Mouse (Mus musculus): ENCODE measurements at regions not wholly inside any gene's neighbourhood (a gene's known extent, or its start where the extent isn't known, plus 50 kb on each side); places are given as distances from the start of the nearest gene placed in this dataset.

DNA sequence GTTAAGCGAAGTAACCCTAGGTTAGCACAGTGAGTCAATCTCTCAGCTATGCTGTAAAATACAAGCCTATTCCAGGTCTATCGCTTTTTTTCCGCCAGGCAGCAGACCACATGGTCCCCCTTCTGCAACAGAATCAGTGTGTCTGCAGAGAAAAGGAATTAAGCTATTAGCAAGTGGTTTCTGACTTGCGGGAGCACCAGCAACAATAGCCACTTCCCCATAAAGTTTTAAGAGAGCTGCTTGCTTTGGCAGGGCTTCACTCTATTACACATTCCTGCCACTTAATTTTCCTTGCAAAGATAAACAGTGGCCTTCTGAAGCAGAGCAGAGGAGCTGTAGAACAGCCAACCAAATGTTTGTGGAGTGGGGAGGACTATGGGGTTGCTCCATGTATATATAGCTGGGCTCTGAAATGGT lies 59.8 kb upstream of the Osmr start:
- intact Hi-C loops (cut with DNase I), result no loop called here
- no peak for DNase-seq

DNA sequence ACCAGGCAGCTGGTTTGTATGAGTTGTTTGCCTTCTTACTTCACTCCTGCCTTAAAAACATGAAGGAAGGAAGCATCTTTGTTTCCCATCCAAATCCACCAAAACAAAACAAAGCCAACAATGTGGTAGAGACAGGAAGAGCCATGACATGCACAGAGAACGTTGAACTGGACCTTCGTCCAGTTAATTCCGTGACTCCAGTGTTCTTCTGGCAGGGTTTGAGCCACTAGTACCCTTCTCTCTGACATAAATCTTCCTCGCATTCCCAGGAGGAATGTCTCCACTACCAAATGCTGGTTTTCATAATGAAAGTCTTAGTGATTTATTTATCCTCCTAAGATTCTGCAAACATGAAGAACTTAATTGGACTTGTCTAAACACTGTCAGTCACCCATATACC lies 66.7 kb upstream of the Osmr start:
- intact Hi-C loops (cut with DNase I), result no loop called here
- no peak for DNase-seq

- intact Hi-C loops (cut with DNase I), result no loop called here
- DNase-seq, result no peak
These were observed 74.5 kb upstream of the Osmr start for GRCm38 (mm10) chr15:6949236-6949635.

- intact Hi-C loops (cut with DNase I), result no loop called here
These were observed 74.9 kb upstream of the Osmr start for GRCm38 (mm10) chr15:6949686-6950085.

DNA sequence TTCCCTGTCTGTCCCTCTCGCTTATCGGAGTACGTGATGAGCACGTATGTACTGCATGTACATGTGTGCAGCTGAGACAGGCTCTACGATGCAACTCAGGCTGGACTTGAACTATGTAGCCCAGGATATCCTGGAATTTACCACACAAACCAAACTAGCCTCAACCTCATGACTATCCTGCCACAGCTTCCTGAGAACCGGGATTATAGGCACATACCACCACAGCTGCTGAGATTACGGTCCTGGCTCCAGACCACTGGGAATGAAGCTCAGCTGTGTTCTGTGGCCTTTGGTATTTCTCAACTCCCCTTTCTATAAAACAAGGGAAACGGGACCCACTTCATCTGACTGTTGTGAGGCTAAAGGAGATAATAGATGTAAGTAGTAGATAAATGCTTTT lies 75.7 kb upstream of the Osmr start:
- intact Hi-C loops (cut with DNase I), result no loop called here
- DNase-seq, result no peak

More at GRCm38 (mm10) chr15:6949686-6950085, 74.9 kb upstream of the Osmr start:
- no peak for DNase-seq

- no peak for DNase-seq
- intact Hi-C loops (cut with DNase I), result no loop called here
These were observed 78.8 kb upstream of the Osmr start for GRCm38 (mm10) chr15:6953556-6953955.

- DNase-seq, result no peak
- intact Hi-C loops (cut with DNase I), result no loop called here
These were observed 79.4 kb upstream of the Osmr start for GRCm38 (mm10) chr15:6953970-6954791.

GRCm38 (mm10) chr15:6959911-6960310 lies 85.1 kb upstream of the Osmr start:
- intact Hi-C loops (cut with DNase I), result loop anchor here (5.0 kb wide), 1 partner anchor 43 kb away; no protein-coding TSS in a partner anchor

GRCm38 (mm10) chr15:6960753-6961746 lies 86.3 kb upstream of the Osmr start:
- intact Hi-C loops (cut with DNase I), result loop anchor here (5.0 kb wide), 1 partner anchor 44 kb away; no protein-coding TSS in a partner anchor
- no peak for DNase-seq

More at GRCm38 (mm10) chr15:6959911-6960310, 85.1 kb upstream of the Osmr start:
- DNase-seq, result no peak

DNA sequence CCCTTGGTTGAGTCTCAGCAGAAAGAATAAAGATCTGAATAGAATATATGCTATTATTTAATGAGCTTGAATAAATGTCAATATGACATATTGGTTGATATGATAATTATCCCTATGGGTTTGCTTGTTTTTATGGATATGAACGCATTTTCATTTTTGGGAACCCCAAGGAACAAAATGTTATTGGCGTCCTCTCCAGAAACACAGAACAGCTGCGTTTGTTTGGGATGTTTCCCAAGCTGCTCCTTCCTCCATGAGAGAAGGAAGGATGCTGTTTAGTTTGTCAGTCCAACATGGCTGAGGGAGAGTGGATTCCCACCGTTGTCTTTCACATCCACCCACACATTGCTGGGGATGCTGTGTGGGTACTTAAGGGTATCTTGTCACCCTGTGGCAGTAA lies 89.9 kb upstream of the Osmr start:
- DNase-seq, result peak in 1 of 2 experiments; percentile 17
- intact Hi-C loops (cut with DNase I), result loop anchor here (5.0 kb wide), 1 partner anchor 47 kb away; no protein-coding TSS in a partner anchor

DNA sequence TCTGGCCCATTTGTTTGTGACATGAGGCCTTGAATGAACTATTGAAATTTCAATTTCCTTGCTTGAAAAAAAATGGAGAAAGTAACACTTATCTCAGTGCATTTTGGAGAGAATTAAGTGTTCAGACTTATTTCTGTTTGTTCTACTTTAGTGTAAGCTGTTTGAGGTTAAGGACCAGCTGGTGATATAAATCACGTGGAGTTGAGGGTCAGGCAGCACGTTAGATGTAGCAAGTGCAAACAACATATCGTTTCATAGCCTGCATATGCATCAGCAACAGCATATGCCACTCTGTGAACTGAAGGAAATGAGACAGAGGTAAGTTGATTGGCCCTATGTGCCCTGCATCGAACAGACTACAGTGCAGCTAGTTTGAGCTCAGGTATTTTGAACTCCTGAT lies 90.7 kb upstream of the Osmr start:
- DNase-seq, result no peak
- intact Hi-C loops (cut with DNase I), result no loop called here

- no peak for DNase-seq
- intact Hi-C loops (cut with DNase I), result no loop called here
These were observed 99.6 kb upstream of the Osmr start for GRCm38 (mm10) chr15:6974410-6974809.

- no peak for DNase-seq
- intact Hi-C loops (cut with DNase I), result no loop called here
These were observed 106.7 kb upstream of the Osmr start for GRCm38 (mm10) chr15:6981430-6981829.

- intact Hi-C loops (cut with DNase I), result no loop called here
- DNase-seq, result no peak
These were observed 107.1 kb upstream of the Lifr start for GRCm38 (mm10) chr15:6983320-6983719.

DNA sequence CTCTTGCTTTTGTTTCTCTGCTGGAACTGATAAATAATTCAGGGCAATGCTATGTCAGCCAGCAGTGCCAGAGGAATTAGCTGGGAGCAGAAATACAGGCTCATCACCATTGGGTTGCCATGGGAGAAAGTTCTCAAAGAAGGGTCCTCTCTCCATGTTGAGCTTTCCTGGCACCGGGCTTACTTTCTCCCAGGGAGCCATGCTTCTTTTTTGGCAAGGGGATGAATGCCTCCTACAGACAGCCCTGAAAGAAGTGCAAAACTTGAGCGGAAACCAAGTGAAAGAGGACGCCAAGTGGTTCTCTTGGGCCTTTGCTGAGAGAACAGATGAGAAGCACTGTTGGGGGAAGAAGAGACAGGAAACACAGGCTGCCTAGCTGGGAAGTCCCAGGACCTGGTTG lies 102.2 kb upstream of the Lifr start:
- intact Hi-C loops (cut with DNase I), result no loop called here

GRCm38 (mm10) chr15:6989094-6989493 lies 101.3 kb upstream of the Lifr start:
- no peak for DNase-seq
- intact Hi-C loops (cut with DNase I), result no loop called here

More for the DNA sequence above, 102.2 kb upstream of the Lifr start:
- DNase-seq, result peak in 1 of 2 experiments; percentile 50

- intact Hi-C loops (cut with DNase I), result no loop called here
- DNase-seq, result no peak
These were observed 97.2 kb upstream of the Lifr start for GRCm38 (mm10) chr15:6993226-6993625.

DNA sequence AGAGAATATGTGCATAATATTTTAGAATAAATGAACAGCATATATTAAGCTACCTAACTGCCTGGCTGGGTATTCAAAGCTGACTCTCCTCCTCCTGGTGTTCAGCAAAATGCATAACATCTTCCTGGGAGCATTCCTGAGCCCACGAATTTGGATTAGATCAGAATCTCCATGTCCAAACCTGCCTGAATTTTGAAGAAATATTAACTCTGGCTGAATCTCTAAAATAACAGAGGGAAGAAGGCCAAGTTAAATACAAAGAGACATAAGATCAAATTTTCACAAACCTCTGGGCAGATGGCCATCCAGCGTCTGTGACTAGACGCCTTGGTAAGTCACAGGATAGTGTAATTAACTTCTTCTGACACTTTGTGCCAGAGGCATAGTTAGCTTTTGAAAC lies 95.2 kb upstream of the Lifr start:
- DNase-seq, result no peak
- intact Hi-C loops (cut with DNase I), result no loop called here

DNA sequence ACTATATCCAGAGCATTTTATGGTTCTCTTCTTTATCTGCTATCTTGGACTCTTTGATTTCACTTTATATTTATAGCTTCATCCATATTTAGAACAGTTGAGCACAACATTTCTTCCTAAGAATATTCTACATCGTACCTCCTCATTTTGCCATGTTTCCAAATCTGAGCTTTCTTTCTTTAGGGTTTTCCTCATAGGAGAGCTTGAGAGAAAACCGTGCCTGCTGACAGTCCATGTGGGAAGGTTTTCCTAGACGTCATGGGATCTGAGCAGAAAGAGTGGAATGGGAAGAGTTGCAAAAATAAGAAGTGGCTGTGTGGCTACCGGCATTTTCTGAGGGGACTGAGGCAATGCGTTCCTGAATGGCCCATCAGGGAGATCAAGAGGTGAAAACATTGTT lies 92.5 kb upstream of the Lifr start:
- no peak for DNase-seq
- intact Hi-C loops (cut with DNase I), result no loop called here

DNA sequence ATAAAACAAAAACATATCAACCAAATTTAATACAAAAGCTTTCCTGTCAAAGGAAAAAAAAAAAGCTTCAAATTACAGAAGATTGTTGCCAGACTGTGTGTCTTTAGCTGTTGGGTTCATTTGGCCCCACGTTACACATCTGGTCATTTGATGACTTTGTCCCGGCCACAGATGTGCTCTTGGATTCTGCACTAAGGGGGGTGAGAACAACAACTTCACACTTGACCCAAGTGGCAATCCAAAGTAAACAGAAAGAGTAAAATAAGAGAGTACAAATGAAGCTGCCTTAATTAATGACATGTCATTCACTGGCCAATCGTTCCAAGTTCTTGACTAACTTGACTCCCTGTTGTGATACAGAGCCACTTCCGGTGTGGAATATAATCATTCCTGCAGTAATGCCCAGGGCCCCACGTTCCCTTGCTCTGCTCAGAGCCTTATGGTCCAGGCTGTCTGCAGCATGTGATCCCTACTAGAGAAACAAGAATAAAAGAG lies 91.8 kb upstream of the Lifr start:
- intact Hi-C loops (cut with DNase I), result no loop called here
- DNase-seq, result no peak

- intact Hi-C loops (cut with DNase I), result loop anchor here (5.0 kb wide), 1 partner anchor 87 kb away; no protein-coding TSS in a partner anchor
- DNase-seq, result no peak
These were observed 90.7 kb upstream of the Lifr start for GRCm38 (mm10) chr15:6999667-7000066.
